Mouse (Mus musculus): ENCODE measurements around the gene Plb1.

Plb1 gene

GRCm38 (mm10) chr5:32336092-32336491 is 103.6 kb downstream of the Plb1 start:
- no peak for DNase-seq

GRCm38 (mm10) chr5:32337336-32337735 is 104.8 kb downstream of the Plb1 start:
- no peak for DNase-seq

- no peak for DNase-seq
These were observed 105.8 kb downstream of the Plb1 start for GRCm38 (mm10) chr5:32338339-32338738.

- no peak for DNase-seq
These were observed 106.3 kb downstream of the Plb1 start for GRCm38 (mm10) chr5:32338766-32339165.

- DNase-seq, result no peak
These were observed 107.7 kb downstream of the Plb1 start for GRCm38 (mm10) chr5:32340246-32340645.

- DNase-seq, result no peak
These were observed 110.3 kb downstream of the Plb1 start for GRCm38 (mm10) chr5:32342711-32343285.

GRCm38 (mm10) chr5:32346025-32346912 is 113.8 kb downstream of the Plb1 start:
- peak; percentile 61 for DNase-seq

- DNase-seq, result peak; percentile 27
These were observed 117.2 kb downstream of the Plb1 start for GRCm38 (mm10) chr5:32349718-32350117.

- DNase-seq, result no peak
These were observed 118.2 kb downstream of the Plb1 start for GRCm38 (mm10) chr5:32350551-32351256.

GRCm38 (mm10) chr5:32351721-32352465 is 119.4 kb downstream of the Plb1 start:
- no peak for DNase-seq

GRCm38 (mm10) chr5:32352845-32353244 is 120.3 kb downstream of the Plb1 start:
- DNase-seq, result no peak

- DNase-seq, result peak; percentile 20
These were observed 120.8 kb downstream of the Plb1 start for GRCm38 (mm10) chr5:32353280-32353679.

- DNase-seq, result no peak
These were observed 128.0 kb downstream of the Plb1 start for GRCm38 (mm10) chr5:32360511-32360910.

- DNase-seq, result no peak
These were observed 129.1 kb downstream of the Plb1 start for GRCm38 (mm10) chr5:32361441-32362235.

- no peak for DNase-seq
These were observed 136.9 kb downstream of the Plb1 start for GRCm38 (mm10) chr5:32369391-32369790.

- no peak for DNase-seq
These were observed 138.7 kb downstream of the Plb1 start for GRCm38 (mm10) chr5:32371239-32371638.

- DNase-seq, result no peak
These were observed 146.0 kb downstream of the Plb1 start for GRCm38 (mm10) chr5:32378546-32378945.

- DNase-seq, result no peak
These were observed 156.1 kb downstream of the Plb1 start for GRCm38 (mm10) chr5:32388656-32389055.

GRCm38 (mm10) chr5:32390295-32390694 is 157.8 kb downstream of the Plb1 start:
- DNase-seq, result no peak

- DNase-seq, result peak; percentile 50
These were observed 159.8 kb downstream of the Plb1 start for GRCm38 (mm10) chr5:32392281-32392680.

- DNase-seq, result no peak
These were observed 162.1 kb downstream of the Plb1 start for GRCm38 (mm10) chr5:32394586-32394985.

Data from kidney, adult 11 months (tissue).